Mouse (Mus musculus) NIH3T3 (cell line): ENCODE data around the gene Snrpg.
A peak's percentile ranks its signal among the peaks of the same experiment; 100 is the strongest.
"Not testable (repeated sequence)": the region's sequence is repeated elsewhere in the genome, so short reads cannot be mapped to it uniquely, and the experiment has no call there.

Experiments
- DNase-seq: peaks from one replicate; pipeline ENCODE4 v3.0.0-alpha.2; 2012; ENCODE audit warnings: low read depth

The Snrpg gene

GRCm38 (mm10) chr6:86370764-86371339 is at the start of gene Snrpg:
TSS of gene Snrpg (plus strand) at chr6:86371304.
- no peak for DNase-seq

- DNase-seq, result no peak
These were observed 49.0 kb upstream of the Snrpg start for GRCm38 (mm10) chr6:86322031-86322563.

DNA sequence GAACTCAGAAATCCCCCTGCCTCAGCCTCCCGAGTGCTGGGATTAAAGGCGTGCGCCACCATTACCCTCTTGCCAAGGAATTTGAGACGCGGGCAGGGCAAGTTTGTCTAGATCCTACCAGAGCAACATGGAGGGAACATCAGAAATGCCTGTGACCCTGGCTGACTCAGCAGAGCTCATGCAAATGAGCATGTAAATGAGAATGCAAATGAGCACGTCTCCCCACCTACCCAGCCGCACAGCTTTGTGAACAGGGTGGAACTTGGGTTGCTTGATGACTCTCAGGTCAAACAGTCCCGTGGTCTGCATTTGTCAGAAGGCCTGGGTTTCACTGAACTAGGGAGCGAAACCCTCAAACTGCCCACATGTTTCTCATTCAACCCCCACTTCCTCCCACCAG is 48.1 kb upstream of the Snrpg start:
- no peak for DNase-seq

DNA sequence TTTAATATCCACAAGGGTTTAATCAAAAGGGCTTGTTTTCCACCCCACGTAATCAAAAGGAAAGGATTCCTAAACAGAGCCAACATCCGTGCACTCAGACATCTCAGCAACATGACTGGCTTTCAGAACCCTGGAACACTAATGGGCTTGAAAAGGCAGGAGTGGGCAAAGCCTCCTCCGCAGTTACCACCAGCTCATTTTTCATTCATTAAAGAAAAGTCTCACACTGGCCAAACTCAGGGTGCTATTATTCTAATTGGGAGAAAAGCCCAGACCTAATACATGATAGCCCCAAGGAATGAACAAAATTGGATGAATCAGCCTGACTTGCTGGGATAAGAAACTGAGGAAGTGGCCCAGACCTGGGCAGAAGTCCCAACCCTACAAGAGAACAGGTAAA is 46.7 kb upstream of the Snrpg start:
- no peak for DNase-seq

DNA sequence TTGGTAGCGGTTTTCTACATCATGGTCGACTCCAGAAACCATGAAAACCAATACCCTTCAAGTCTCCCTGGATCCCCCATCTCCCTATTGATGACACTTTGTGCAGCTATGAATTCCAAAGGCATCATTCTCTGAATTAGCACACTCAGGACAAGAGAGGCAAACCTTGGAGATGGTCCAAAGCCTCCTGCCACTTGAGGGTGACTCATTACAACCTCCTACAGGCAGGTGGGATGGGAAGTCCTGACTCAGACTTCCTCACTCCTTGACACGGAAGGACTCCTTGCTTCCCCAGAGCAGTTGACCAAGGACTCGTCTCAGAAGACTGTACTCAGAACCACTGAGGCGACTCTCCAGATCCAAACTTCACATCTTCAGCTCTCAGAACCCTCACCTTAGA is 45.5 kb upstream of the Snrpg start:
- peak; percentile 47 for DNase-seq

GRCm38 (mm10) chr6:86326866-86327265 is 44.2 kb upstream of the Snrpg start:
- DNase-seq, result no peak

DNA sequence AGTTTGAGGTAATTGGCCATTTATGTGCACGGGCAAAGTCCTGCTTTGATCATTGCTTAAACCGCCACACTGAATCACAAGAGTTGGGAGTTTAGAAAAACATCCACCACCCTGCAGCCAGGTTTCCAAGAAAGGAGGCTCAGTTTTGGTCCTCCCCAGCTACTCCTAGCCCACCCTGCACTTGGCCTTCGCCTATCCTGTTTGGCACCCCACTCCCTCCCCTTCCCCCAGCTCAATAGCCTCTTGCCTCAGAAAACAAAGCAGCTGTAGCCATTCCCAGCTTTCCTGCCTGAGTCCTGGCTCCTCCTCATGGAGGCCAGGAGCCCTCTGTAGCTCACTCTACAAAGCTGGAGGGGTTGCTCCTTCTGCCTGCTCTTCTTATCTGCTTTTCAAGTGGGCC is 42.7 kb upstream of the Snrpg start:
- no peak for DNase-seq

DNA sequence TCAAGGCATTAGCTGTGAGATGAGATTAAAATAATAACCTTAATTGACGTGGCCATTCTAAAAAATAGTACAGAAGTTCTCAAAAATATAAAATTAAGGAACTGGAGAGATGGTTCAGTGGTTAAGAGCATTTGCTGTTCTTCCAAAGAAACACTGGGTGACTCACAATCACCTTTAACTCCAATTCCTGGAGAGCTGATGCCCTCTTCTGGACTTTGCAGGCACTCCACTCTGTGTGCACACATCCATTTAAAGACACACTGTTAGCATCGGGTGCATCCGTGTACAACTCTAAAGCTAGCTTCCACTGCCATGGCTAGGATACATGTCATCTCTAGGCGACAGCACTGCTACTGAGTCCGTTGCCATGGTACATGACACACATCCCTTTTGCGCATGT is 41.2 kb upstream of the Snrpg start:
- no peak for DNase-seq

DNA sequence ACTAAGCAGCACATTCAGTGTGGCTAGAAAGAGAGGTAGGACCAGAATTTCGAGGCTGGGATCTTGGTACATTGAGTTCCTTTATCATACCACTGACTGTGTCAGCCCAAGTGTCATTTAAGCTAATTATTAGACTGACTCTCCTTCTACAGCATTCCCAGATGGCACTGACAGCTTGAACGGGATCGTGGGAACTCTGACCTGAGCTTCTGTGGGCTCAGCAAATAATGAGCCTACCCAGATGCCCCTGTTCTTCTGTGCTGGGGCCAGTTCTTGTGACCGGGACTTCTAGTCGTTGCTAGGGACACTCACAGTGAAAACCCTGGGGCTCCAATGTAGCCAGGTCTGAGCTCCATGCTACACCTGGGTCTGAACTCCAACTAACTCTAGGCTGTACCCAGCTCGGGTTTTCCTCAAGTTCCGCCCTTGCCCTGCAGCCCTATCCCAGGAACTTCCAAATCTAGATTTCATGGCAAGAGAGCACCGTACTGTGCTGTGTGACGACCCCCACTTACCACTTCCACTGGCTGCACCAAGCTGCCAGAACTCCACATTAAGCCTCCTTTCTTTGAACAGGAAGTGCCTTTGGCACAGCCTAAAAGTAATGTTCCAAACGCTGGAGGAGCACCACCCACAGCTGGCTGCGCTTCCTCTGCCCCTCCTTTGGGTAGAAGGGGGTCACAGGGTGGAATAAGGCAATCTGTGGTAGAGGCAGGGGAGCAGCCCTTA is 35.8 kb upstream of the Snrpg start:
- no peak for DNase-seq

DNA sequence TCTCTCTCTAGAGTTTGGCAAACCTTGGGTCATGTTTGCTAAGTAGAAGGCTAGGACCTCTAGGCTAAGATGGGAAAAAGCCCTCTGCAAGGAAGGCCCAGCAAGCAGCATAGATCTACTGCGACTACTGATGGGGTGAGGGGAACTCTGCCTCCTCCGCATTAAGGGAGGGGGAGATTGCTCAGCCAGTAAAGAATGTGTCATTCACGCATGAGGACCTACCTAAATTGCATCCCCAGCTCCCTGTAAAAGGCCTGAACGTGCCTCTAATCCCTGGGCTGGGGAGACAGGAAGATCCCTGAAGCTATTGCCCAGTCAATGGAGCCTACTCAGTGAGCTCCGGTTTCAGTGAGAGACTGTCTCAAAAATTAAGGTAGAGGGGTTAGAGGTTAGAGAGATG is 35.2 kb upstream of the Snrpg start:
- DNase-seq, result no peak

GRCm38 (mm10) chr6:86336340-86336739 is 34.8 kb upstream of the Snrpg start:
- DNase-seq, result not testable (repeated sequence)

DNA sequence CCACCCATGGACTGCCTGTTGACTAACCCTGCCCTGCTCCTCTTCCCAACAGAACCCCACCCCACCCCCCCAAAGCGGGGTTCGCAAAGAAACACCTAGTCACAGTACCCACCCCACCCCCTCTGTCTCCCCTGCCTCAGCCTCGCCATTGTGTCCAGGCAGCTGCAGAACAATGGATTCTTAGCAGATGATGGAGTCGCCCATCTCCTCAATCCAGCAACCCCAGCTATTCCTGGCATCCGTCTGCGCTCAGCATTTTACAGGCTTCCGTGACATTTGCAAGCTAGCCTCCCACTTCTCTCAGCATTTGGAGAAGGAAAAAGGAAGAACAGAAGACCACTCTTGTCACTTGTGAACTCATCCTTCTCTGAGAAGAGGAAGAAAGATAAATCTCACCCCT is 27.4 kb upstream of the Snrpg start:
- no peak for DNase-seq

GRCm38 (mm10) chr6:86346063-86346462 is 25.0 kb upstream of the Snrpg start:
- no peak for DNase-seq

DNA sequence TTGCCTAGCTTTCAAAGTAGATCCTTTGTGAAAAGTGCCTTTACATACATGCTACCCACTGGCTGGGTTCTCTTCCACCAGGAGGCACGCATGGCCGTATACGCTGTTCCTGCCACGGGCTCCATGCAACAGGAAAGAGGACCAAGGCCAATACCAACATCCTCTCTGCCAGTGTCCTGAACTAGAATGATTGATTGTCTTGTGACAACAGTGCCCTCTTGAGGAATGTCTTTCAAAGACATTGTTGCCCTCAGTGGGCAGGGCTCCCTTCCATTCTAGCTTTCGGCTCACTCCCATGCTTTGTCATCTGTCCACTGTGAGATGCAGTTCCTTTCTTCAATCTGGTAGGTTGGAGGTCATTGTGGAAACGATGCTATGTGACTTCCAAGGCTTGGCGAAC is 21.8 kb upstream of the Snrpg start:
- peak; percentile 57 for DNase-seq

- DNase-seq, result no peak
These were observed 16.2 kb upstream of the Snrpg start for GRCm38 (mm10) chr6:86354948-86355347.

- no peak for DNase-seq
These were observed 14.1 kb upstream of the Snrpg start for GRCm38 (mm10) chr6:86356956-86357355.

- peak; percentile 38 for DNase-seq
These were observed 10.4 kb upstream of the Snrpg start for GRCm38 (mm10) chr6:86360691-86361090.

DNA sequence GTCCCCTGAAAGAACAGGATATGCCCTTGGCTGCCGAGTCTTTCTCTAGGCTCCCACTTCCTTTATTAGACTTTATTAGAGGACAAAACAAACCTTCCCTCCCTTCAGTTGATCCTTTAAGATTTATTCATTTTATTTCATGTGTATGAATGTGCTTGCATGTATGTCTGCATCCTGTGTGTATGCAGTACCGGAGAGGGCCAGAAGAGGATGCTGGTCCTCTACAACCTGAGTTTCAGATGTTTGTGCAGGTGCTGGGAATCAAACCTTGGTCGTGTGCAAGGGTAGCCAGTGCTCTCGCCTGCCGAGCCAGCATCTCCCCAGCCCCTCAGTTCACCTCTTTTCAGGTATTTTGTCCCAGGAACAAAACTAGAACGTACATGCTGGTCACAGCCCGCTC is 9.7 kb upstream of the Snrpg start:
- no peak for DNase-seq

DNA sequence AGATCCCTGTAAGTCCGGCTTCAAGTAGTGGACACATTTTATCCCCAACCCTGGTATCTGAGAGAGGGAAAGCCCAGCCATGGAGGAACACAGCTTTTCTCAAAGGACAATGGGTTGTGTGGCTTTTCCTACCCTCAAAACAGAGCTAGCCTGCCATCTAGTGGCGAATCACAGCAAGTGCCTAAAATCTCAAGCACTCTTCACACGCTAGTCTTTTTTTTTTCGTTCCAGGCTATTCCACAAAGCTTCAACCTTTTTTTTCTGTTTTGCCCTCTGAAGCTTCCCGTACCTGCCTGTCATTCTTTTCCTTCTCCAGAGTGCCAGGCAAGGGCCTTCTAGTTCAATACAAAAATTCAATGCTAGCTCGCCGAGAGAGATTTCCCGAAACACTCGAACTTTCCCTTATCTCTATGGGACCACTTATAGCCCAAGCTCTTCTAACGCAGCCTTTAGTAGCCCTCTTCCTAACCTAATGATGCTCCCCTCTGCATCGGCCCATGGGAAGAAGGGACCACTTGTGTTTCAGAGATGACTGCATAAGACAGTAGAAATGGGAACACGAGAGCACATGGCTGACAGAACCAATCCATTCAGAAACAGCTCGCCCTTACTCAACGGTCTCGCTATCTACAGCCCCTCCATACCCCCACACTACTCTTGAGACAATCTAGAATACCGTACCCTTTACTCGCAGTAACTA is 6.5 kb upstream of the Snrpg start:
- DNase-seq, result peak; percentile 93

DNA sequence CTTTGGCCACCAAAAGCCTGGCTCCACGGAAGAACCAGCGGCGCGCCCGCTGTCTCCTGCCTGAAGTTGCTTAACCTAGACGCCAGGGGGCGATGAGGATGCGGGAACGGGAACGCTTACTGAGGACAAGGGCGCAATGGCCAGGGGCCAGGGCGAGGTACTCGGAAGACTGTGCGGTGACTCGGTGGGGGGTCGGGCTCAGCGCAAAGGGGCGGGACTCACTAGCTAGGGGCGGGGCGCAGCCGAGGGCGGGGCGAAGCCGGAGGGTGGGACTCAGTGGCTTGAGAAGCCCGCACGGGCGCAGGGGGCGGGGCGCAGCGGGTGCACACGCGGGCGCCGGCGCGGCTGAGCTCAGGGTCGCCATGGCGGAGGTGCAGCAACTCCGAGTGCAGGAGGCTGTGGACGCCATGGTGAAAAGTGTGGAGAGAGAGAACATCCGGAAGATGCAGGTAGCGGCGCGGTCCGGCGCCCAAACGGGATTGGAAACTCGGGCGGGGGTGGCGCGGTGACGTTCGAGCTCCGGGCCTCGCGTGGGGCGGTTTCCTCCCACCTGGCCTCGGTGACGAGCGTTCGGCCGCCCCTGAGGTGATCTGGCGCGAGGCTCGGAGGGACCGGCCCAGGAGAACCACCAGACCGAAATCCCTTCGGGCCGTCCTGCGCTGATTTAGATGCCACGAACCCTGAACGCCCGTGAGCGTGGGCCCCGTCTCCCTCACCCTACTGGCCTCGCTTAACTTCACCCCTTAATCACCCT is 5.6 kb upstream of the Snrpg start, which contains the start of gene Fam136a:
Fam136a (plus strand) TSS at position 276 of the 754 bp plus-strand sequence.
- DNase-seq, result peak; percentile 100

- DNase-seq, result peak; percentile 36
These were observed 4.8 kb upstream of the Snrpg start for GRCm38 (mm10) chr6:86366125-86366852.

DNA sequence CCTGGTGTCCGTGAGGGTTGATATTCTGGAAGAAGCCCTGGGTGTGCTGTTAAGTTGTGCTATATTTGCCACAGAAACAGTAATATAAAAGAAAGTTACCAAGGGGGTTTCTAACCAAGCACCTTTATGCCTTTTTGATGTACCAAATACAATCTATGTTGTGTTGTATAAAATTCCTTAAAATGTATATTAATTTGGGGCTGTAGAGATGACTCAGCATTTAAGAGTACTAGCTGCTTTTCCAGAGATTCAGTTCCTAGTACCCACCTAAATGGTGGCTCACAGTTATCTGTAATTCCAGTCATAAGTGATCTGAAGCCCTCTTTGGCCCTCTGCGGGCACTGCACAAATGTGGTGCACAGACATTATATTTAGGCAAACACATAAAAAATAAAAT is 4.3 kb upstream of the Snrpg start:
- no peak for DNase-seq
